Mouse (Mus musculus) layer of hippocampus, postnatal 36 days (tissue): ENCODE measurements around the gene 4933425L06Rik. TPM values are rescaled to one million over a fixed set of nuclear protein-coding genes. Genes with fewer than 3 reads are reported as not detected.

Experiments
- DNase-seq, 2 experiments: peaks; one replicate each; pipeline ENCODE4 v3.0.0; 2022
- total RNA-seq, 2 experiments: library from RNA; stranded (reverse); gene quantifications; 2 replicates each; pipeline ENCODE4 v1.2.3; 2021

4933425L06Rik gene
- total RNA-seq, 2 experiments from 2014 or later: not detected

DNA sequence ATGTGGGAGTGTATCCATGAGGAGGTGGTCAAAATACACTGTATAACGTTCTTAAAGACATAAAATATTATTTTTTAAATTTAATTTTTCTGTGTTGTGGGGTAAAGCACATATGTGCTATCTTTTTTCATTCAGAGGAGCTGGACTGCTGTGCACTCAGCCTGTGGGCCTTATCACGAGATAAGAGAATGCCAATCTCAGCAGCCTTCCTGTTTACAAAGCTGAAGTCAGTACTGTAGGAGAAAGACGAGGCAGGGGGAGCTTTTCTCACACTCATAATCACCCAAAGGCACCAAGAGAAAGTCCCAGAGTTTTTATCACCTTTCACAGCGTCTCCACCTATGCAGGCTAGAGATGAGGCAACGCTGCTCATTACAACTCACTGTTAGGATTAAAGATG is 52.5 kb downstream of the 4933425L06Rik start:
- no peak for DNase-seq

GRCm38 (mm10) chr13:105139881-105140280 is 58.0 kb downstream of the 4933425L06Rik start:
- DNase-seq: no peak

DNA sequence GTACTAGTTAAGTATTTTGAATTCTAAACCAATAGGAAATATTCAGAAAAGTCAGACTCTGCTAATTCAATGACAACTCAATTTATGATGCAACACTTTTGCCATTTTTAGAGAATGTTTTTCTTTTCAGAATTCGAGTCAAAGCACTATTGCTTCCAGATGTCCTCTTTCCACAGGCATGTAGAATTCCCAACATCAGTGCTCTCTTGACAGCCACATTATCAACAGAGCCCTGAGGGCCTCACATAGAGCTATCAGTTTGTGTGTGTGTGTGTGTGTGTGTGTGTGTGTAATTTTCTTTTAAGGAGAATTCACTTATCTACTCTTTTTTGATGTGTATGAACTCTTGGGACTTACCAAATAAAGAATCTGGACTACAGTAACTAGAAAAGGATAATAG is 64.9 kb downstream of the 4933425L06Rik start:
- no peak for DNase-seq

- DNase-seq: no peak
Observed at GRCm38 (mm10) chr13:105147795-105148418, 66.0 kb downstream of the 4933425L06Rik start.

DNA sequence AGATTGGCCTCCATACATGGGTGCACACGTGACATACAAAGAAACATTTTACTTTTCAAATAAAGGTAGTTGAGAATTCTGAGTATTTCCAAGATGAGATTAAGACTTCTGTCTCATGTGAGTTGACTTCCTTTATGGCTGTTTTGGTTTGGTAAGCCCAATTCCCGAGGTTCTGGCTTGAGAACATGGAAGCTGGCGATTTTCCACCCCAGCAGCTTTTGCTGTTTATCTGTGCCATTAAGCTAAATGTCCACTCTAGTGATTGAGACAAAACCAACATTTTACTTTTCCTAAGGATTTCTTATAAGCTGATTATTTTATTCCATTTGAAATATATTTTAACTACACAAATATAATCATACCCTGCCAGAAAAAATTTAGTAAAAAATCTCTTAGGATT is 68.1 kb downstream of the 4933425L06Rik start:
- DNase-seq: no peak

DNA sequence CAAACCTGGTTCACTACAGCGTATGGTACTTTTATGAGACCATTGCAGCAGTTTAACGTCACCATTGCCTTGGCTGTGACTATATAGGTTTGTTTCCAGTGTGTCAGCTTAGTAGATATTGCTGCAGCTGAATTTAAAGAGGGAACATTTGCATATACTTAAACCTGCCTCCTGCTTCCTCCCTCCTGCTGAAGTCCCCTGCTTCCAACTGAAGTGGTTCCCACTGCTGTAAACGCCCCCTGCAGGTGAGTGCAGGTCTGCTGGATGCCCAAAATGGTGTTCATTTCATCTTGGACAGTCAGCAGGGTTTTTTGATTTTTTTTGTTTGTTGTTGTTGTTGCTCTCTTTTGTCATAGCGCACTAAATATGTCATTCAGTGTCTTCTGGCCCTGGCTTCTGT is 72.0 kb downstream of the 4933425L06Rik start:
- DNase-seq: no peak

DNA sequence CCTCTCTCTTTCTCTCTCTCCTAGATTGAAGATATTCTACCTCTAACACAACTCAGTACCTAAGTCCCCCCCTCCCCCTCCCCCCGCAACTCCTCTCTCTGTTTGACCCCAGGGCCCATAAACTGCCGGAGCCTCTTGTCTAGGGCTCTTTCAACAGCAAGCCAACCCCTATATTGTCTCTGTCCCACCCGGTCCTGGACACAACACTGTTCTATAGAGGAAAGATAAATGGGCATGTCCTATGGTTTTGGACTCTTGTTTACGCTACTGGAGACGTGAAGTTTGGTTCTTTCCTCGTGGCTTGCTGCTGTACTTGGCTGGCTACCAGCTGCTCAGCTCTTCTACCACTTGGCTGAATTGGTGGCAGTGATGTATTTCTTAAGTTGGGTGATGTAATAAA is 83.5 kb downstream of the 4933425L06Rik start:
- no peak for DNase-seq

Other genes starting within 250 kb of the 4933425L06Rik start
- 1 to 10 TPM in 1 of 2 experiments, under 1 TPM in 1; 0.56 to 1.6 TPM for gene Shisal2b, start 218.2 kb upstream of the 4933425L06Rik start, total RNA-seq
- gene Rgs7bp, start 27.2 kb upstream of the 4933425L06Rik start, total RNA-seq: 100 to 1,000 TPM; 156 to 163 TPM
- 10 to 100 TPM; 17.8 to 19.6 TPM for gene Rnf180, start 212.7 kb downstream of the 4933425L06Rik start, total RNA-seq